Mouse (Mus musculus) myocyte (in vitro differentiated cells): ENCODE results near the gene Kcne4. TPM values are rescaled to one million over a fixed set of nuclear protein-coding genes. Genes with fewer than 3 reads are reported as not detected.

Experiments
- H3K27me3 ChIP-seq: one replicate; pipeline ENCODE4 v1.6.1; 2011; ENCODE audit not compliant: control insufficient read depth, insufficient read depth, insufficient read length
- H3K36me3 ChIP-seq: one replicate; pipeline ENCODE4 v1.6.1; 2011; ENCODE audit not compliant: control insufficient read depth, insufficient read depth
- H3K4me2 ChIP-seq: one replicate; pipeline ENCODE4 v1.6.1; 2011; ENCODE audit warnings: low read depth, control low read depth
- H3K4me3 ChIP-seq: one replicate; pipeline ENCODE4 v1.5.1; 2011; ENCODE audit warnings: mild to moderate bottlenecking, control low read depth, moderate library complexity
- H3K79me2 ChIP-seq: one replicate; pipeline ENCODE4 v1.6.1; 2011; ENCODE audit not compliant: control insufficient read depth, insufficient read depth
- H3ac ChIP-seq: one replicate; pipeline ENCODE4 v1.6.1; 2011; ENCODE audit not compliant: control insufficient read depth, insufficient read length
- CEBPB ChIP-seq: IDR thresholded peaks from 2 replicates; pipeline ENCODE4 v1.6.1; 2011; ENCODE audit warnings: mild to moderate bottlenecking, moderate library complexity; ENCODE audit not compliant: poor library complexity, insufficient read depth, severe bottlenecking
- E2F4 ChIP-seq: IDR thresholded peaks from one replicate; pipeline ENCODE4 v1.6.1; 2011; ENCODE audit warnings: mild to moderate bottlenecking, control low read depth, moderate library complexity; ENCODE audit not compliant: insufficient read depth
- MAX ChIP-seq: IDR thresholded peaks from one replicate; pipeline ENCODE4 v1.6.1; 2011; ENCODE audit warnings: low read depth, mild to moderate bottlenecking, control low read depth
- MYOD1 ChIP-seq, 3 experiments: IDR thresholded peaks; one replicate each; pipeline ENCODE4 v1.6.1; 2011; ENCODE audit warnings: control low read depth in 2 of 3, low read depth in 2 of 3, mild to moderate bottlenecking in 2 of 3, moderate library complexity in 1 of 3; ENCODE audit not compliant: insufficient read length in 2 of 3, control insufficient read depth in 1 of 3
- MYOG ChIP-seq, 3 experiments: IDR thresholded peaks; one replicate each; pipeline ENCODE4 v1.6.1; 2011; ENCODE audit warnings: control low read depth in 2 of 3, low read depth in 2 of 3, mild to moderate bottlenecking in 2 of 3; ENCODE audit not compliant: insufficient read length in 2 of 3, control insufficient read depth in 1 of 3, insufficient read depth in 1 of 3
- POLR2A ChIP-seq: IDR thresholded peaks from one replicate; pipeline ENCODE4 v1.6.1; 2011; ENCODE audit warnings: low read depth, mild to moderate bottlenecking, control low read depth, moderate library complexity; ENCODE audit not compliant: insufficient read length
- POLR2AphosphoS2 ChIP-seq: IDR thresholded peaks from one replicate; pipeline ENCODE4 v1.6.1; 2011; ENCODE audit warnings: low read depth, control low read depth; ENCODE audit not compliant: insufficient read length
- REST ChIP-seq: IDR thresholded peaks from one replicate; pipeline ENCODE4 v1.6.1; 2011; ENCODE audit warnings: mild to moderate bottlenecking, control low read depth, moderate library complexity; ENCODE audit not compliant: insufficient read depth, insufficient read length
- SRF ChIP-seq: IDR thresholded peaks from one replicate; pipeline ENCODE4 v1.6.1; 2011; ENCODE audit warnings: low read depth; ENCODE audit not compliant: control insufficient read depth, insufficient read length
- TCF12 ChIP-seq: IDR thresholded peaks from one replicate; pipeline ENCODE4 v1.6.1; 2011; ENCODE audit warnings: mild to moderate bottlenecking, control low read depth; ENCODE audit not compliant: poor library complexity, insufficient read depth, severe bottlenecking
- TCF3 ChIP-seq: IDR thresholded peaks from one replicate; pipeline ENCODE4 v1.6.1; 2011; ENCODE audit warnings: low read depth, control low read depth; ENCODE audit not compliant: insufficient read length
- USF1 ChIP-seq: IDR thresholded peaks from one replicate; pipeline ENCODE4 v1.6.1; 2011; ENCODE audit warnings: low read depth, mild to moderate bottlenecking, control low read depth, moderate library complexity
- polyA plus RNA-seq: library from polyadenylated mRNA; unstranded; fragments of >200 nt; fragmentation: generic; extraction: Trizol; gene quantifications from one replicate; pipeline ENCODE4 v1.2.1, GENCODE M21; 2012; ENCODE audit warnings: missing spikeins

Kcne4 gene
- polyA plus RNA-seq, 1 experiment, result 0.05 TPM

DNA sequence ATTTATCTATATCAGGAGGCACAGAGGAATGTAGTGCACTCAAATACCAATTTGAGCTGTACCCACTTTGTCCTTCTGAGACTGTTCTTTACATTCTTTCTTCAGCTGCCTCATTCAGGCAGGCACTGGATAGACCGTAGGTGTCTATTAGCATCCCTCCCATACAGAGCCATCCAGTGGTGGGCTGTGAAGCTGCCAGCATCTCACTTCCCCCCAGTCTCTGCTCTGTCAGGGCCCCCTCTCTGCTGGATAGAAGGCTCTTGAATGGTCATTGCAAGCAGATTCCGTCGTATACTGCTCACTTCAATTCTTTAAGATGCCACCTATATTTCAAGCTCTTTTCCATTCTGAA lies 36.5 kb downstream of the Kcne4 start:
- no peak overlapping the region for H3K4me3 ChIP-seq
- no peak overlapping the region for H3K4me2 ChIP-seq
- H3K36me3 ChIP-seq, result no peaks in the 10 kb centered on the region
- no peak for TF ChIP-seq MYOD1 (IDR thresholded peaks at IDR 0.05; ENCODE audit: control insufficient read depth in 1 of 3, insufficient read length in 2 of 3, low read depth in 2 of 3)
- TF ChIP-seq POLR2AphosphoS2, result no peak
- TF ChIP-seq MAX, result no peak
- TF ChIP-seq TCF3, result no peak
- no peak for TF ChIP-seq POLR2A
- no peak for TF ChIP-seq USF1
- no peak for TF ChIP-seq E2F4
- TF ChIP-seq TCF12, result no peak
- no peaks in the 10 kb centered on the region for H3K27me3 ChIP-seq
- no peaks in the 10 kb centered on the region for H3K79me2 ChIP-seq
- H3ac ChIP-seq, result no peak overlapping the region

DNA sequence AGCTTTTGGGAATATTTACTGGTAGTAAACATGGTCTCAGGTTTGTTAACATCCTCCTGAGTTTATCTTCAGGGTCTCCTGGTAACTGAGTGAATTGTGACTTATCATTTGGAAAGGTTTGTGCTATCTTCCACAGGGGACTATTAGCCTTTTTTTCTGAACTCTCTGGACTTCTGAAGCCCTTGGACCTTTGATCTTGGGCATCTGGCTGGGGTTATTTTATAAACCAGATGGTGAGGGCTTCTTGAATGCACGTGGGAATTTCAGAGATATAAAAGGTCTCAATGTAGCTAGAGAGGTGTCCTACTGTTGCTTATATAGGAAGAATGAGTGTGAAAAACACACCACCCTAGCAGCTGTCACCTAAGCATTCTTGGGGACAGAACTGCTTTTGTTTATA lies 37.7 kb downstream of the Kcne4 start:
- TF ChIP-seq POLR2AphosphoS2 (no peak), MYOG (IDR thresholded peaks at IDR 0.05; ENCODE audit: control insufficient read depth in 1 of 3, insufficient read depth in 1 of 3, insufficient read length in 2 of 3, low read depth in 2 of 3) (no peak)
- Histone ChIP-seq H3K36me3 (no peaks in the 10 kb centered on the region), H3ac (no peak overlapping the region), H3K27me3 (no peaks in the 10 kb centered on the region), H3K79me2 (no peaks in the 10 kb centered on the region), H3K4me3 (no peak overlapping the region), H3K4me2 (no peak overlapping the region)

DNA sequence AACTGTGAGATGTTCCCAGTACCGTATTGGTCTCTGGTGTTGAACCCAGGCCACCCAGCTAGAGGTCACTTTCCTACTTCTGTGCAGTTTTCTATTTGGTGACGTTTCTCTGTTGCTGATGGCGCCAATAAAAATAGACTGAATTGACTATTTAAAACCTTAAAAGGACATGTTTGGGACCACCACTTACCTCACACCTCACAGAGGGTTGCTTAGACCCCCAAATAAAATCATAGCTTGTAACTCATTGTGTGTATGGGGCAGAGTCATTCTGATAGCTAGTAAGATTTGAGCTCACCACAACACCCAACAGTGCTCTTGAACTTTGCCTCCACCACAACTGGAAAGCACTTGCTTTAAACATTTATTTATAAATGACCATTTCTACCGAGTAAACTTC lies 43.0 kb downstream of the Kcne4 start:
- Histone ChIP-seq H3K36me3 (no peaks in the 10 kb centered on the region), H3K4me2 (peak overlapping the region; percentile 8)
- TF ChIP-seq MYOG (IDR thresholded peaks at IDR 0.05; ENCODE audit: control insufficient read depth in 1 of 3, insufficient read depth in 1 of 3, insufficient read length in 2 of 3, low read depth in 2 of 3) (no peak), MAX (no peak), E2F4 (no peak), POLR2A (no peak), TCF3 (no peak), TCF12 (no peak), REST (no peak), CEBPB (no peak), POLR2AphosphoS2 (no peak)

DNA sequence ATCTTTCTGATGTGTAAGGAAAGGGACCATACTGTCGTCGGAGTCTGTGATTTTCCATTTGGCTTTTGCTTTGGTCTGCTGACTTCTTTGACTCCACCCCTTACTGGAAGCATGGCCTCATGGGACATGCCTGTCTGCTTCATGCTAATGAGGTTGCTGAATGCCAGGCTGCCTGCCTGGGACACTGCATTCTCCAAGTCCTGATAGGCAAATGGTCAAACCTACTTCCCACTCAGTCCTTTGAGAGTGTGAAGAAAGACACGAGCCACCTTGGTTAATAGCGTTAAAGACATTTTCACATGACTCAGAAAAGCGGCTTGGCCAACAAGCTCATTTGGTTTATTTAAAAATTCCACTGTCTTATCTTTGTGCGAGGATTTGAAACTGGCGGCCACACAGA lies 43.5 kb downstream of the Kcne4 start:
- Histone ChIP-seq H3K79me2 (no peaks in the 10 kb centered on the region), H3K27me3 (no peaks in the 10 kb centered on the region), H3K36me3 (no peaks in the 10 kb centered on the region), H3K4me3 (no peak overlapping the region), H3K4me2 (peak overlapping the region; percentile 8), H3ac (no peak overlapping the region)
- TF ChIP-seq REST, result no peak
- no peak for TF ChIP-seq POLR2A

More for the DNA sequence above, 43.0 kb downstream of the Kcne4 start:
- Histone ChIP-seq H3K79me2 (no peaks in the 10 kb centered on the region), H3K4me3 (no peak overlapping the region), H3ac (no peak overlapping the region), H3K27me3 (no peaks in the 10 kb centered on the region)

DNA sequence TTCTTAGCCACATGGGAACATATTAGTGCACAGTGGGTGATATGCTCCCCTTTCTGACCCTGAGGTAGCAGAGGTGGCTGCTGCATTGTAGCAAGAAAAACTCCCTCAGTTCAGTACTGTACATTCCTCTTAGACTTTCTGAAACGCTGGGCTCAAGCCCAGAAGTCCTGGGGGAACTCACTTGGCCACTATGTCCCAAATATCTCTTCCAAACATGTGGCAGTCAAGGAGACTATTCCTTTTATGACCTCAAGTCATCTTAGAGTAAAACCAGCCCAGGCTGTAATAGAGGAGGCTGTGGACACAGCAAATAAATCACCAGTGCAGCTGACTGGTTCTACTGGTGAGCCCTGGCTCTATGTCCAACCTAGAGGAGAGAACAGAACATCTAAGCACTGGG lies 45.7 kb downstream of the Kcne4 start:
- Histone ChIP-seq H3K27me3 (no peaks in the 10 kb centered on the region), H3K79me2 (no peaks in the 10 kb centered on the region), H3K4me2 (no peak overlapping the region), H3K36me3 (no peaks in the 10 kb centered on the region), H3ac (no peak overlapping the region), H3K4me3 (no peak overlapping the region)
- TF ChIP-seq E2F4 (no peak), MAX (no peak), POLR2AphosphoS2 (no peak), TCF3 (no peak), POLR2A (no peak), USF1 (no peak), REST (no peak), MYOG (IDR thresholded peaks at IDR 0.05; ENCODE audit: control insufficient read depth in 1 of 3, insufficient read depth in 1 of 3, insufficient read length in 2 of 3, low read depth in 2 of 3) (no peak), CEBPB (no peak), MYOD1 (IDR thresholded peaks at IDR 0.05; ENCODE audit: control insufficient read depth in 1 of 3, insufficient read length in 2 of 3, low read depth in 2 of 3) (no peak), TCF12 (no peak), SRF (no peak)

DNA sequence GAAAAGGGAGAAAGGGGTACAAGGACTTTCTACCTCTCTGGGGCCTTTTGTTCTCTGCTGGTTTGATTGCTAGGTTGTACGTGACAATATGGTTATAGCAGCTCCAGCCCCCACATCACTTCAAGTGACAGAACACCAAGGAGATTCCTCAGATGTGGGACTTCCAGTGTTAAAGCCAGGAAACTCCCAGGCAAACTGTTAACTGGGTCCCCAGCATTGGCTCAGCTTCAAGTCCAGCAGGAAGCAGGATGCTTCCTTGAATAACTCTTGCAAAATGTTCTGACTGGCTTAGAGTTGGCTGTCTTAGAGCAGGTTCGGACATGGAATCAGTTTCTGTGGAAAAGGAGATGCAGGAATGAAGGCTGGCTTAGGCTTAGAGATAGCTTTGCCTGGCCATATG lies 47.3 kb downstream of the Kcne4 start:
- no peaks in the 10 kb centered on the region for H3K27me3 ChIP-seq
- no peaks in the 10 kb centered on the region for H3K79me2 ChIP-seq
- TF ChIP-seq MAX (no peak), MYOG (IDR thresholded peaks at IDR 0.05; ENCODE audit: control insufficient read depth in 1 of 3, insufficient read depth in 1 of 3, insufficient read length in 2 of 3, low read depth in 2 of 3) (no peak), REST (no peak), POLR2A (no peak)
- H3ac ChIP-seq, result no peak overlapping the region
- H3K4me3 ChIP-seq, result no peak overlapping the region
- no peaks in the 10 kb centered on the region for H3K36me3 ChIP-seq
- H3K4me2 ChIP-seq, result no peak overlapping the region
